Mouse (Mus musculus) lung, postnatal 14 days (tissue): ENCODE results near the gene Eif4a2.

Source experiments
- DNase-seq: peaks from one replicate; pipeline ENCODE4 v3.0.0; 2021

The Eif4a2 gene

GRCm38 (mm10) chr16:23145211-23145610 lies 38.0 kb downstream of the Eif4a2 start:
- no peak for DNase-seq

- DNase-seq = no peak
Measured at GRCm38 (mm10) chr16:23146280-23146679, 39.0 kb downstream of the Eif4a2 start, which contains the start of gene Adipoq. TSS of gene Adipoq (plus strand) at chr16:23146536.

- DNase-seq = no peak
Measured at GRCm38 (mm10) chr16:23148936-23149335, 41.7 kb downstream of the Eif4a2 start.

GRCm38 (mm10) chr16:23149396-23149795 lies 42.2 kb downstream of the Eif4a2 start:
- no peak for DNase-seq

- peak; percentile 49 for DNase-seq
Measured at GRCm38 (mm10) chr16:23151423-23151822, 44.2 kb downstream of the Eif4a2 start.

GRCm38 (mm10) chr16:23154261-23154660 lies 47.0 kb downstream of the Eif4a2 start:
- no peak for DNase-seq

GRCm38 (mm10) chr16:23157013-23157412 lies 49.8 kb downstream of the Eif4a2 start:
- no peak for DNase-seq

GRCm38 (mm10) chr16:23158292-23158691 lies 51.0 kb downstream of the Eif4a2 start:
- DNase-seq = no peak

- DNase-seq = no peak
Measured at GRCm38 (mm10) chr16:23158957-23159356, 51.7 kb downstream of the Eif4a2 start.

GRCm38 (mm10) chr16:23159749-23160148 lies 52.5 kb downstream of the Eif4a2 start:
- DNase-seq = no peak

GRCm38 (mm10) chr16:23162116-23162515 lies 54.9 kb downstream of the Eif4a2 start:
- DNase-seq = no peak
